Mouse (Mus musculus) MEL (cell line): ENCODE results near the gene Tepsin. TPM values are rescaled to one million over a fixed set of nuclear protein-coding genes. Genes with fewer than 3 reads are reported as not detected.

Source experiments
- DNase-seq: peaks from one replicate; pipeline ENCODE4 v3.0.0; 2011; ENCODE audit warnings: low read depth, low spot score
- H3K27ac ChIP-seq: 2 replicates; pipeline ENCODE4 v1.5.1; 2012; ENCODE audit warnings: low read depth, mild to moderate bottlenecking, control low read depth, low read length, moderate library complexity; ENCODE audit not compliant: control insufficient read depth
- H3K27me3 ChIP-seq, 2 experiments: fragments of 150-350 bp in 1 of 2; sonication (generic) in 1 of 2; 2 replicates each; pipeline ENCODE4 v1.6.1; 2012; ENCODE audit warnings: low read length in 2 of 2, mild to moderate bottlenecking in 2 of 2, improper control_type of control experiment in 1 of 2, moderate library complexity in 1 of 2; ENCODE audit not compliant: insufficient read depth in 2 of 2, control insufficient read depth in 1 of 2
- H3K36me3 ChIP-seq, 2 experiments: 2 replicates each; pipeline ENCODE4 v1.6.1; 2012 to 2014; ENCODE audit warnings: low read length in 2 of 2, improper control_type of control experiment in 1 of 2, inconsistent platforms in 1 of 2, mild to moderate bottlenecking in 1 of 2; ENCODE audit not compliant: insufficient read depth in 2 of 2, control insufficient read depth in 1 of 2
- H3K4me1 ChIP-seq, 2 experiments: fragments of 150-350 bp in 1 of 2; sonication (generic) in 1 of 2; 2 replicates each; pipeline ENCODE4 v1.6.1; 2012; ENCODE audit warnings: low read length in 2 of 2, improper control_type of control experiment in 1 of 2, mild to moderate bottlenecking in 1 of 2; ENCODE audit not compliant: insufficient read depth in 2 of 2, control insufficient read depth in 1 of 2
- H3K4me3 ChIP-seq, 2 experiments: fragments of 150-350 bp in 1 of 2; sonication (generic) in 1 of 2; 2 replicates each; pipeline ENCODE4 v1.5.1; 2012; ENCODE audit warnings: low read depth in 2 of 2, low read length in 2 of 2, mild to moderate bottlenecking in 2 of 2, moderate library complexity in 2 of 2, control low read depth in 1 of 2, improper control_type of control experiment in 1 of 2; ENCODE audit not compliant: control insufficient read depth in 1 of 2, insufficient read depth in 1 of 2
- H3K79me2 ChIP-seq: 2 replicates; pipeline ENCODE4 v1.6.1; 2012; ENCODE audit warnings: mild to moderate bottlenecking, low read length, moderate library complexity; ENCODE audit not compliant: control insufficient read depth, poor library complexity, insufficient read depth
- H3K9ac ChIP-seq: 2 replicates; pipeline ENCODE4 v1.6.1; 2012; ENCODE audit warnings: low read depth, mild to moderate bottlenecking, control low read depth, low read length, moderate library complexity; ENCODE audit not compliant: control insufficient read depth, poor library complexity, severe bottlenecking
- H3K9me3 ChIP-seq: fragments of 150-350 bp; sonication (generic); replicated peaks from 2 replicates; pipeline ENCODE4 v1.6.1; 2012; ENCODE audit warnings: mild to moderate bottlenecking, low read length, improper control_type of control experiment, moderate library complexity; ENCODE audit not compliant: insufficient read depth
- BHLHE40 ChIP-seq: IDR thresholded peaks from 2 replicates; pipeline ENCODE4 v1.6.1; 2012; ENCODE audit warnings: low read depth, mild to moderate bottlenecking, inconsistent platforms, low read length, improper control_type of control experiment, borderline replicate concordance
- CTCF ChIP-seq, 3 experiments: IDR thresholded peaks in 2 of 3; conservative IDR thresholded peaks in 1 of 3; 2 replicates each; pipeline ENCODE4 v1.5.1; 2011 to 2012; ENCODE audit warnings: low read length in 3 of 3, low read depth in 2 of 3, mild to moderate bottlenecking in 2 of 3, improper control_type of control experiment in 1 of 3, inconsistent platforms in 1 of 3, mixed read lengths in 1 of 3, moderate library complexity in 1 of 3; ENCODE audit not compliant: control insufficient read depth in 1 of 3, insufficient read depth in 1 of 3, poor library complexity in 1 of 3, severe bottlenecking in 1 of 3
- EP300 ChIP-seq, 2 experiments: IDR thresholded peaks; 2 replicates each; pipeline ENCODE4 v1.6.1; 2011; ENCODE audit warnings: improper control_type of control experiment in 2 of 2, low read length in 2 of 2, low read depth in 1 of 2, mild to moderate bottlenecking in 1 of 2
- ETS1 ChIP-seq: IDR thresholded peaks from 2 replicates; pipeline ENCODE4 v1.6.1; 2012; ENCODE audit warnings: low read depth, mild to moderate bottlenecking, inconsistent platforms, low read length, improper control_type of control experiment, moderate library complexity
- GABPA ChIP-seq: IDR thresholded peaks from 2 replicates; pipeline ENCODE4 v1.6.1; 2012; ENCODE audit warnings: low read depth, mild to moderate bottlenecking, inconsistent platforms, low read length, improper control_type of control experiment, moderate library complexity
- JUND ChIP-seq: IDR thresholded peaks from 2 replicates; pipeline ENCODE4 v1.6.1; 2011; ENCODE audit warnings: low read depth, mild to moderate bottlenecking, improper control_type of control experiment, low read length
- KAT2A ChIP-seq: conservative IDR thresholded peaks from 2 replicates; pipeline ENCODE4 v1.6.1; 2012; ENCODE audit warnings: low read depth, low read length, improper control_type of control experiment, inconsistent platforms
- MAZ ChIP-seq: IDR thresholded peaks from 2 replicates; pipeline ENCODE4 v1.6.1; 2012; ENCODE audit warnings: low read depth, mild to moderate bottlenecking, inconsistent platforms, low read length, improper control_type of control experiment
- MYB ChIP-seq: IDR thresholded peaks from 2 replicates; pipeline ENCODE4 v1.6.1; 2011; ENCODE audit warnings: mild to moderate bottlenecking, low read depth, low read length, improper control_type of control experiment
- NELFE ChIP-seq: IDR thresholded peaks from 2 replicates; pipeline ENCODE4 v1.6.1; 2011; ENCODE audit warnings: low read depth, low read length, improper control_type of control experiment
- POLR2A ChIP-seq, 2 experiments: IDR thresholded peaks; 2 replicates each; pipeline ENCODE4 v1.6.1; 2011 to 2012; ENCODE audit warnings: low read length in 2 of 2, mild to moderate bottlenecking in 2 of 2, control low read depth in 1 of 2, improper control_type of control experiment in 1 of 2, low read depth in 1 of 2, moderate library complexity in 1 of 2; ENCODE audit not compliant: control insufficient read depth in 1 of 2, insufficient read depth in 1 of 2, poor library complexity in 1 of 2
- POLR2AphosphoS2 ChIP-seq: IDR thresholded peaks from 2 replicates; pipeline ENCODE4 v1.6.1; 2011; ENCODE audit warnings: low read length, improper control_type of control experiment
- RAD21 ChIP-seq: IDR thresholded peaks from 2 replicates; pipeline ENCODE4 v1.6.1; 2011; ENCODE audit warnings: mild to moderate bottlenecking, low read depth, low read length, improper control_type of control experiment
- SIN3A ChIP-seq: IDR thresholded peaks from 2 replicates; pipeline ENCODE4 v1.6.1; 2012; ENCODE audit warnings: low read length, improper control_type of control experiment, inconsistent platforms
- SMC3 ChIP-seq: IDR thresholded peaks from 2 replicates; pipeline ENCODE4 v1.6.1; 2011; ENCODE audit warnings: low read depth, low read length, improper control_type of control experiment
- TBP ChIP-seq: IDR thresholded peaks from 2 replicates; pipeline ENCODE4 v1.8.0; 2011; ENCODE audit warnings: low read depth, low read length, improper control_type of control experiment
- UBTF ChIP-seq: IDR thresholded peaks from 2 replicates; pipeline ENCODE4 v1.6.1; 2012; ENCODE audit warnings: low read depth, mild to moderate bottlenecking, inconsistent platforms, low read length, improper control_type of control experiment, moderate library complexity, borderline replicate concordance; ENCODE audit not compliant: insufficient read depth
- USF2 ChIP-seq, 2 experiments: IDR thresholded peaks; 2 replicates each; pipeline ENCODE4 v1.6.1; 2011 to 2012; ENCODE audit warnings: improper control_type of control experiment in 2 of 2, low read length in 2 of 2, borderline replicate concordance in 1 of 2, inconsistent platforms in 1 of 2, low read depth in 1 of 2, mild to moderate bottlenecking in 1 of 2; ENCODE audit not compliant: insufficient read depth in 1 of 2
- ZC3H11A ChIP-seq: IDR thresholded peaks from 2 replicates; pipeline ENCODE4 v1.6.1; 2012; ENCODE audit warnings: low read depth, mild to moderate bottlenecking, inconsistent platforms, low read length, improper control_type of control experiment
- ZKSCAN1 ChIP-seq: IDR thresholded peaks from 2 replicates; pipeline ENCODE4 v1.6.1; 2012; ENCODE audit warnings: low read depth, mild to moderate bottlenecking, inconsistent platforms, low read length, improper control_type of control experiment, moderate library complexity
- polyA plus RNA-seq, 2 experiments: library from polyadenylated mRNA; stranded (reverse) in 1 of 2; unstranded in 1 of 2; fragments of >175 nt in 1 of 2; fragments of >200 nt in 1 of 2; gene quantifications; 2 replicates each; pipeline versions ENCODE4 v1.2.1 to v1.2.4; 2012; ENCODE audit warnings: low replicate concordance in 2 of 2, low read depth in 1 of 2; ENCODE audit not compliant: insufficient read length in 2 of 2, insufficient read depth in 1 of 2, missing spikeins in 1 of 2
- total RNA-seq: library from RNA; depleted of rRNA; stranded (reverse); fragments of 300-350 nt; gene quantifications from 2 replicates; pipeline ENCODE4 v1.2.3, GENCODE M21; 2012

Tepsin gene
- total and polyA plus RNA-seq, 3 experiments, result 14.3 to 16.6 TPM; not detected in 1

GRCm38 (mm10) chr11:120112136-120112535 is 13.6 kb upstream of the Tepsin start:
- no peak overlapping the region for H3K4me3 ChIP-seq
- H3K79me2 ChIP-seq, result no peaks in the 10 kb centered on the region; the same call in 1 of the 2 replicates
- H3K9me3 ChIP-seq, result no peaks in the 10 kb centered on the region
- TF ChIP-seq KAT2A, result no peak
- no peak for TF ChIP-seq GABPA
- no peak for TF ChIP-seq POLR2AphosphoS2
- H3K27ac ChIP-seq, result no peak overlapping the region
- H3K9ac ChIP-seq, result no peak overlapping the region
- no peaks in the 10 kb centered on the region for H3K4me1 ChIP-seq
- H3K27me3 ChIP-seq, result no peaks in the 10 kb centered on the region
- DNase-seq, result no peak
- H3K36me3 ChIP-seq, result peaks cover 0 to 5% of the 10 kb centered on the region in 2 experiments; a peak in 1 of 4 replicates

GRCm38 (mm10) chr11:120111033-120111432 is 12.5 kb upstream of the Tepsin start:
- H3K4me3 ChIP-seq, result no peak overlapping the region
- H3K27me3 ChIP-seq, result no peaks in the 10 kb centered on the region
- H3K9me3 ChIP-seq, result no peaks in the 10 kb centered on the region
- H3K36me3 ChIP-seq, result peaks cover 0 to 3% of the 10 kb centered on the region in 2 experiments; a peak in 1 of 4 replicates
- peak; percentile 68 for DNase-seq
- H3K27ac ChIP-seq, result no peak overlapping the region
- no peak overlapping the region for H3K9ac ChIP-seq
- H3K79me2 ChIP-seq, result no peaks in the 10 kb centered on the region; the same call in 1 of the 2 replicates
- H3K4me1 ChIP-seq, result no peaks in the 10 kb centered on the region
- TF ChIP-seq MAZ (no peak), ZC3H11A (peak; percentile 78), TBP (no peak), EP300 (IDR thresholded peaks at IDR 0.05; ENCODE audit: low read depth in 1 of 2, low read length in 2 of 2) (no peak), UBTF (no peak), ETS1 (no peak), JUND (no peak), SMC3 (peak; percentile 94), BHLHE40 (no peak), POLR2A (IDR thresholded peaks at IDR 0.05; ENCODE audit: control insufficient read depth in 1 of 2, insufficient read depth in 1 of 2, low read depth in 1 of 2, low read length in 2 of 2, poor library complexity in 1 of 2) (no peak), NELFE (no peak), MYB (no peak), RAD21 (peak; percentile 87), SIN3A (no peak), ZKSCAN1 (no peak), USF2 (IDR thresholded peaks at IDR 0.05; ENCODE audit: borderline replicate concordance in 1 of 2, insufficient read depth in 1 of 2, low read depth in 1 of 2, low read length in 2 of 2) (no peak), CTCF (IDR thresholded peaks at IDR 0.05 in 2 of 3, conservative IDR thresholded peaks at IDR 0.05 in 1 of 3; ENCODE audit: control insufficient read depth in 1 of 3, insufficient read depth in 1 of 3, low read depth in 2 of 3, low read length in 3 of 3, poor library complexity in 1 of 3, severe bottlenecking in 1 of 3) (peak; percentile 88 to 96 (median 95))
